Mouse (Mus musculus) cerebellum, adult 2 months (tissue): Measurements from ENCODE around the gene Ttc8.

ENCODE experiments used
- CTCF ChIP-seq: fragments of 200-500 bp; IDR thresholded peaks from 2 replicates; pipeline ENCODE4 v1.5.1; 2011; ENCODE audit warnings: low read depth, mild to moderate bottlenecking, control low read depth, low read length, moderate library complexity, borderline replicate concordance; ENCODE audit not compliant: insufficient read depth
- POLR2A ChIP-seq: fragments of 200-500 bp; IDR thresholded peaks from 2 replicates; pipeline ENCODE4 v1.6.1; 2011; ENCODE audit warnings: low read length, control low read depth, borderline replicate concordance; ENCODE audit not compliant: insufficient read depth

DNA sequence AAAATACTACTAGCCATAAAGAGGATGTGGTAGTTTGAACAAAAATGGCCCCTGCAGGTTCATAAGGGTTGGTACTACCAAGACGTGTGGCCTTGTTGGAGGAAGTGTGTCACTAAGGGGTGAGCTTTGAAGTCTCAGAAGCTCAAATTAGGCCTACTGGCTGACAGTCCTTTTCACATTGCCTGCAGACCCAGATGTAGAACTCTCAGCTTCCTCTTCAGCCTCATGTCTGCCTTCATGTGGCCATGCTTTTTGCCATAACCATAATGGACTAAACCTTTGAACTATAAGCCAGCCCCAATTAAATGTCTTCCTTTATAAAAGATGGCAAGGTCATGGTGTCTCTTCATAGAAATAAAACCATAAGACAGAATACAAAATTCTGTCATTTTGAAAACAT is 23.6 kb upstream of the Ttc8 start:
- TF ChIP-seq POLR2A (no peak), CTCF (no peak)
